Mouse (Mus musculus): ENCODE measurements around the gene Rnf224.

The Rnf224 gene

GRCm38 (mm10) chr2:25194006-25194405 is 42.6 kb downstream of the Rnf224 start:
- DNase-seq: no peak

- peak; percentile 91 for DNase-seq
Measured at GRCm38 (mm10) chr2:25193330-25193770, 43.2 kb downstream of the Rnf224 start.

- DNase-seq: no peak
Measured at GRCm38 (mm10) chr2:25187841-25188240, 48.7 kb downstream of the Rnf224 start.

- DNase-seq: no peak
Measured at GRCm38 (mm10) chr2:25186575-25186930, 50.0 kb downstream of the Rnf224 start.

GRCm38 (mm10) chr2:25185625-25186574 is 50.7 kb downstream of the Rnf224 start:
- DNase-seq: peak; percentile 75

- no peak for DNase-seq
Measured at GRCm38 (mm10) chr2:25184496-25184895, 52.1 kb downstream of the Rnf224 start.
